Mouse (Mus musculus): Measurements from ENCODE around the gene Romo1. TPM values are rescaled to one million over a fixed set of nuclear protein-coding genes. Genes with fewer than 3 reads are reported as not detected.
A peak's percentile ranks its signal among the peaks of the same experiment; 100 is the strongest.
"Not testable (repeated sequence)": the region's sequence is repeated elsewhere in the genome, so short reads cannot be mapped to it uniquely, and the experiment has no call there.

The Romo1 gene
- 129 and 151 TPM in 2 replicates for polyA plus RNA-seq (2012; rRNA removed)

DNA sequence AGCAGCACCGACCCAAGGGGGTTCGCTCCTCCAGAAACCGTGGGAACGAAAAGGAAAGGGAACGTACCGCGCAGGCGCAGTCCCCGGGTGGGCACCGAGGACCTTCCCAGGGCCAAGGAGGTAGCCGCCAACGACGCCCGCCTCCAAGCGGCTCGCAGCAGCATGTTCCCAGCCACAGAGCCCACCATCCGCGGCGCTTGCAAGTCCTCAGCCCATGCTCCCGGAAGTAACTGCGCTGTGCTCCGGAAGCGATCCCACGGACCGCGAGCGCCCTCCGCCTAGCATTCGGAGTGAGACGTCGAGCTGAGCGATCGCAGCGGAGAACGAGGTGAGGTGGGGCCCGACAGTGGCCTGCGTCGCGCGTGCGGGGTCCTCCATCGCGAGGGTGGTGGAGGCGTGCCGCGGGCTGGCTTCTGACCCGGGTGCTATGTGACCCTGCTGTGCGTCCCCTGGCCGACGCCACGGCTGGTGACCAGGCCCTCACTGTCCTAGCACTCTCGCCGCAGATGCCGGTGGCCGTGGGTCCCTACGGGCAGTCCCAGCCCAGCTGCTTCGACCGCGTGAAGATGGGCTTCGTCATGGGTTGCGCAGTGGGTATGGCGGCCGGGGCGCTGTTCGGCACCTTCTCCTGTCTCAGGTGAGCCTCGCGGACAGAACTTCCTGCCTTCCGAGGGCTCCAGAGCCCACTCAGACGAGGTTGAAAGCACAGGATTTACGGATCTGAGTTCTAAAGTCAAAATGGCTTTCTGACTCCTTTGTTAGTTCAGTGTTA lies at the start of gene Romo1, which contains the start of gene Nfs1:
TSS of gene Romo1 (plus strand) at position 87 of the 772 bp plus-strand sequence.
TSS of gene Nfs1 (minus strand) at position 234 of the 772 bp plus-strand sequence.
- WGBS = under 1% methylated on average over 70 of the region's 70 CpGs
- TF ChIP-seq POLR2A (IDR thresholded peaks at IDR 0.05; ENCODE audit: low read depth, low read length) (peak; percentile 51), CTCF (IDR thresholded peaks at IDR 0.05; ENCODE audit: extremely low read depth, insufficient read depth, insufficient read length, insufficient replicate concordance) (no peak)
- no peaks in the 10 kb centered on the region for H3K27me3 ChIP-seq (ENCODE audit: control insufficient read depth, insufficient read depth, low read length)
- peak; percentile 84 to 91 for DNase-seq (ENCODE audit: low read depth in 1 of 2, low spot score in 2 of 2)
- peak within 1 kb of the TSS; percentile 90 for H3K4me3 ChIP-seq (ENCODE audit: extremely low read depth, insufficient read depth, insufficient read length)
- H3K27ac ChIP-seq (ENCODE audit: insufficient read depth, low read length) = peak within 1 kb of the TSS; percentile 86
- H3K4me1 ChIP-seq (ENCODE audit: control insufficient read depth, insufficient read depth, insufficient read length) = no peaks in the 10 kb centered on the region
- peaks cover 20% of the 10 kb centered on the region for H3K36me3 ChIP-seq (ENCODE audit: control insufficient read depth, insufficient read depth, low read length)

DNA sequence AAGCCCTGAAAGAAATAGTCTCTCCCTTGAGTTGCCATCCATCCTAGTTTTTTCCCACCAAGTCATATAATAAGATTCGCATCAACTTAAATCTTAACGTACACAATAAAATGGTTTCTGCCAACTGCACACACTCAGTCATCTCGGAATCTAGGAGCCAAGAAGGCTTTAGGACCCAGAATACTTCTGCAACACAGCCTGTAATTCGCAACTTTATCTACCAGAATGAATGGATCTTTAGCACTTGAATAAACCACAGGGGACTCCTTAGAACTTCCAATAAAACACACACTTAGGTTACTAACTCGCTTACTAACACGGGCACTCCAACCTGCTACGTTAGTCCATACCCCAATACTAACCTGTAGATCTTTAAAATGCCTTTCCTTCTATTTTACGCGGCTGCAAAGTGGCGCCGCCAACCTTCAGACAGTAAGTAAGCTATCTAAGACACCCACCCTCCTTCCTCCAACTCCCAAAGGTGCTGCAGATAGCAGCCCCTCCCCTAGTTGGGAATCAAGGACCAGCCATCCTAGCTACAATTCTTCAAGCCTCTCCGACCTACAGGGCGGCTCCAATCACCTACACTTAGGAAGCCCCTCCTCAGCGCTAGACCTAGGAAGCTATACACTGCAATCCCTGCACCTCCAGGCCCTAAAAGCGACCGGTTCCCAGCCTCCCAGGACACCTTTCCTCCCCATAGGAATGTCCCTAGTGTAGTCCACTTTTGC lies 33.0 kb upstream of the Romo1 start:
- DNase-seq (ENCODE audit: low read depth in 1 of 2, low spot score in 2 of 2) = no peak
- H3K4me1 ChIP-seq (ENCODE audit: control insufficient read depth, insufficient read depth, insufficient read length) = peaks cover 2% of the 10 kb centered on the region; the same call in 1 of the 2 replicates
- 1% methylated on average over 16 of the region's 16 CpGs for WGBS

GRCm38 (mm10) chr2:156111358-156112079 lies 32.3 kb upstream of the Romo1 start, which contains the start of the genes Cpne1 and Rbm12:
Gene Cpne1 (minus strand): TSS chr2:156111965.
Gene Rbm12 (minus strand): TSS chr2:156111978.
- Histone ChIP-seq H3K4me3 (ENCODE audit: extremely low read depth, insufficient read depth, insufficient read length) (peak within 1 kb of the TSS; percentile 98), H3K27me3 (ENCODE audit: control insufficient read depth, insufficient read depth, low read length) (no peaks in the 10 kb centered on the region), H3K4me1 (ENCODE audit: control insufficient read depth, insufficient read depth, insufficient read length) (peaks cover 2% of the 10 kb centered on the region; the same call in 1 of the 2 replicates), H3K36me3 (ENCODE audit: control insufficient read depth, insufficient read depth, low read length) (no peaks in the 10 kb centered on the region), H3K27ac (ENCODE audit: insufficient read depth, low read length) (peak within 1 kb of the TSS; percentile 95)
- peak; percentile 76 to 91 for DNase-seq (ENCODE audit: low read depth in 1 of 2, low spot score in 2 of 2)
- TF ChIP-seq CTCF (IDR thresholded peaks at IDR 0.05; ENCODE audit: extremely low read depth, insufficient read depth, insufficient read length, insufficient replicate concordance) (no peak), POLR2A (IDR thresholded peaks at IDR 0.05; ENCODE audit: low read depth, low read length) (peak; percentile 71; the same call in 1 of the 2 replicates)
- under 1% methylated on average over 68 of the region's 74 CpGs for WGBS

More for the DNA sequence above, 33.0 kb upstream of the Romo1 start:
- no peaks in the 10 kb centered on the region for H3K27me3 ChIP-seq (ENCODE audit: control insufficient read depth, insufficient read depth, low read length)
- peak overlapping the region; percentile 95; the same call in 1 of the 2 replicates for H3K27ac ChIP-seq (ENCODE audit: insufficient read depth, low read length)
- no peaks in the 10 kb centered on the region for H3K36me3 ChIP-seq (ENCODE audit: control insufficient read depth, insufficient read depth, low read length)
- TF ChIP-seq POLR2A (IDR thresholded peaks at IDR 0.05; ENCODE audit: low read depth, low read length) = no peak
- TF ChIP-seq CTCF (IDR thresholded peaks at IDR 0.05; ENCODE audit: extremely low read depth, insufficient read depth, insufficient read length, insufficient replicate concordance) = no peak
- peak overlapping the region; percentile 98 for H3K4me3 ChIP-seq (ENCODE audit: extremely low read depth, insufficient read depth, insufficient read length)

- not testable (repeated sequence) for H3K4me1 ChIP-seq (ENCODE audit: control insufficient read depth, insufficient read depth, insufficient read length); H3K27me3 ChIP-seq (ENCODE audit: control insufficient read depth, insufficient read depth, low read length); H3K36me3 ChIP-seq (ENCODE audit: control insufficient read depth, insufficient read depth, low read length); DNase-seq (ENCODE audit: low read depth in 1 of 2, low spot score in 2 of 2)
- Histone ChIP-seq H3K27ac (ENCODE audit: insufficient read depth, low read length) (peak overlapping the region; percentile 95), H3K4me3 (ENCODE audit: extremely low read depth, insufficient read depth, insufficient read length) (peak overlapping the region; percentile 98)
- WGBS = 14% methylated on average over 5 of the region's 5 CpGs
Observed at GRCm38 (mm10) chr2:156112080-156112423, 31.8 kb upstream of the Romo1 start.

GRCm38 (mm10) chr2:156119566-156119965 lies 24.3 kb upstream of the Romo1 start:
- Histone ChIP-seq H3K4me1 (ENCODE audit: control insufficient read depth, insufficient read depth, insufficient read length) (no peaks in the 10 kb centered on the region), H3K27ac (ENCODE audit: insufficient read depth, low read length) (no peak overlapping the region), H3K36me3 (ENCODE audit: control insufficient read depth, insufficient read depth, low read length) (peaks cover 7% of the 10 kb centered on the region), H3K27me3 (ENCODE audit: control insufficient read depth, insufficient read depth, low read length) (no peaks in the 10 kb centered on the region), H3K4me3 (ENCODE audit: extremely low read depth, insufficient read depth, insufficient read length) (no peak overlapping the region)
- DNase-seq (ENCODE audit: low read depth in 1 of 2, low spot score in 2 of 2) = no peak
- TF ChIP-seq POLR2A (IDR thresholded peaks at IDR 0.05; ENCODE audit: low read depth, low read length) (no peak), CTCF (IDR thresholded peaks at IDR 0.05; ENCODE audit: extremely low read depth, insufficient read depth, insufficient read length, insufficient replicate concordance) (no peak)

DNA sequence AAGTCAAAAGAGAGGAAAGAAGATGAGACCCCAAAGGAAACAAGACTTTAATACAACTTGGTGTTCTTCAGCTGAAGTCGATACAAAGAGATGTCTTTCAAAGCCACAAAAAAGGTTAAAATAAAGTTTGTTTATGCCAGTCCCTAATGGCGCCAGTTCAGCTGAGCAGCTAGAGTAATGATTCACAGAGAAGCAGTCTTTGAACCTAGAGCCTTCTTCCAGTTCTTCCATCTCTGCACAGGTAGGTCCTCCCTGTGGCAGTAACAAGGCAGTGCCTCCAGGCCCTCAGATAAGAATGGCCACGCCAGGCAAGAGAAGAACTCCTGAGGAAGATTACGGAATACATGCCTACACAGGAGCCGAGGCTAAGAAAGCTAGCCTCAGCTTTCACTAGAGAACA lies 20.1 kb upstream of the Romo1 start:
- no peak overlapping the region for H3K4me3 ChIP-seq (ENCODE audit: extremely low read depth, insufficient read depth, insufficient read length)
- no peaks in the 10 kb centered on the region for H3K4me1 ChIP-seq (ENCODE audit: control insufficient read depth, insufficient read depth, insufficient read length)
- no peaks in the 10 kb centered on the region for H3K27me3 ChIP-seq (ENCODE audit: control insufficient read depth, insufficient read depth, low read length)
- no peak overlapping the region for H3K27ac ChIP-seq (ENCODE audit: insufficient read depth, low read length)
- WGBS = 92% methylated on average over 5 of the region's 5 CpGs
- TF ChIP-seq POLR2A (IDR thresholded peaks at IDR 0.05; ENCODE audit: low read depth, low read length) (no peak), CTCF (IDR thresholded peaks at IDR 0.05; ENCODE audit: extremely low read depth, insufficient read depth, insufficient read length, insufficient replicate concordance) (no peak)
- peaks cover 23% of the 10 kb centered on the region for H3K36me3 ChIP-seq (ENCODE audit: control insufficient read depth, insufficient read depth, low read length)
- no peak for DNase-seq (ENCODE audit: low read depth in 1 of 2, low spot score in 2 of 2)
